Mouse (Mus musculus) heart, embryonic 13.5 days (tissue): ENCODE results near the gene Maea. TPM values are rescaled to one million over a fixed set of nuclear protein-coding genes. Genes with fewer than 3 reads are reported as not detected.
A peak's percentile ranks its signal among the peaks of the same experiment; 100 is the strongest.
"Not testable (repeated sequence)": the region's sequence is repeated elsewhere in the genome, so short reads cannot be mapped to it uniquely, and the experiment has no call there.

ENCODE experiments used
- ATAC-seq: fragments of 200-750 bp; cut with Nextera tagmentation; 2 replicates; pipeline ENCODE4 v1.8.0; 2017; ENCODE audit warnings: moderate TSS enrichment; ENCODE audit not compliant: insufficient number of reproducible peaks, low FRiP score, low TSS enrichment; ENCODE audit errors: extremely low read depth
- H3K27ac ChIP-seq: fragments of 300-500 bp; sonication (generic); replicated peaks from 2 replicates; pipeline ENCODE4 v1.5.1; 2015; ENCODE audit warnings: moderate library complexity, mild to moderate bottlenecking, inconsistent platforms
- H3K27me3 ChIP-seq: fragments of 300-500 bp; sonication (generic); replicated peaks from 2 replicates; pipeline ENCODE4 v1.6.1; 2015; ENCODE audit warnings: mild to moderate bottlenecking, inconsistent platforms
- H3K36me3 ChIP-seq: fragments of 300-500 bp; sonication (generic); 2 replicates; pipeline ENCODE4 v1.6.1; 2015; ENCODE audit warnings: mild to moderate bottlenecking, inconsistent platforms
- H3K4me1 ChIP-seq: fragments of 300-500 bp; sonication (generic); 2 replicates; pipeline ENCODE4 v1.6.1; 2015; ENCODE audit warnings: inconsistent platforms
- H3K4me2 ChIP-seq: fragments of 300-500 bp; sonication (generic); 2 replicates; pipeline ENCODE4 v1.6.1; 2015; ENCODE audit warnings: inconsistent platforms, mild to moderate bottlenecking, moderate library complexity
- H3K4me3 ChIP-seq: fragments of 300-500 bp; sonication (generic); 2 replicates; pipeline ENCODE4 v1.5.1; 2015; ENCODE audit warnings: moderate library complexity, mild to moderate bottlenecking, inconsistent platforms
- H3K9ac ChIP-seq: fragments of 300-500 bp; sonication (generic); 2 replicates; pipeline ENCODE4 v1.6.1; 2015; ENCODE audit warnings: inconsistent platforms, mild to moderate bottlenecking, moderate library complexity
- H3K9me3 ChIP-seq: fragments of 300-500 bp; sonication (generic); 2 replicates; pipeline ENCODE4 v1.6.1; 2016; ENCODE audit warnings: inconsistent platforms
- WGBS: fragments of 180-500 bp; shearing (Covaris S2); methylation state at CpG from one replicate; pipeline ENCODE4 v1.1.7; 2015; ENCODE audit warnings: mixed read lengths; 5-methylcytosine and 5-hydroxymethylcytosine counted together
- polyA plus RNA-seq: library from polyadenylated mRNA; unstranded; fragments of >200 nt; fragmentation: Nextera tagmentation; extraction: Ambion mirVana; gene quantifications from 2 replicates; pipeline ENCODE4 v1.2.1, GENCODE M21; 2015

Maea gene
- polyA plus RNA-seq, 1 experiment from 2014 or later = 121 TPM

DNA sequence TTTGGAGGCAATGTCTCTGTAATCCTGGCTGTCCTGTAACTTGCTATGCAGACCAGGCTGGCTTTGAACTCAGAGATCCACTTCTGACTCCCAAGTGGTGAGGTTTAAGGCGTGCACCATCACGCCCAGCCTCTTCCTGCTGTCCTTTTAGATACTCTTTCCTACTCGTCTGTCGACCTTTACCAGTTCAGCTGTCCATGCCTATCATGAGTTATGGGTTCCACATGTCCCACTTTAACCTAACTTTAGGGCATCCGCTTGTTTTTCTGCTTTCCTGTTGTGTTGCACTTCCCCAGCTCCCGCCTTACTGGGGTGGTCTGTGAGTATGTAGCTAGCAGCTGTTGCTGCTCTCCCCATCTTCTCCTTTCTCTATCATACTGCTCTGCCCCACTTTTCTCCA, 5.9 kb downstream of the Maea start:
- ATAC-seq = no peak
- H3K27me3 ChIP-seq = no peaks in the 10 kb centered on the region
- no peak overlapping the region for H3K4me3 ChIP-seq
- peaks cover 24% of the 10 kb centered on the region for H3K36me3 ChIP-seq
- 80% methylated on average over 6 of the region's 6 CpGs for WGBS
- peaks cover 86% of the 10 kb centered on the region for H3K4me1 ChIP-seq
- no peak overlapping the region for H3K27ac ChIP-seq
- no peaks in the 10 kb centered on the region for H3K9me3 ChIP-seq
- no peak overlapping the region for H3K4me2 ChIP-seq
- H3K9ac ChIP-seq = no peak overlapping the region

DNA sequence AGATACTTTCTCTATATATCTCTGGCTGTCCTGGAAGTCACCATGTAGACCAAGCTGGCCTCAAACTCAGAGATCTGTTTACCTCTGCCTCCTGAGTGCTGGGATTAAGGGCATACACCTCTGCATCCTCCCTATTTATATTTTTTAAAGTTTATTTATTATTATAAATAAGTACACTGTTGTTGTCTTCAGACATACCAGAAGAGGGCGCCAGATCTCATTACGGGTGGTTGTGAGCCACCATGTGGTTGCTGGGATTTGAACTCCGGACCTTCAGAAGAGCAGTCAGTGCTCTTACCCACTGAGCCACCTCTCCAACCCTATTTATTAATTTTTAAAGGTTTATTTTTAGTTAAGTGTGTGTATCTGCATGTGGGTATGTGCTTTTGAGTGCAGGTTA, 6.9 kb downstream of the Maea start:
- 64% methylated on average over 3 of the region's 3 CpGs for WGBS
- ATAC-seq, H3K9me3 ChIP-seq, H3K4me2 ChIP-seq, H3K4me3 ChIP-seq, H3K27ac ChIP-seq, H3K27me3 ChIP-seq, H3K9ac ChIP-seq: not testable (repeated sequence)
- H3K4me1 ChIP-seq = peaks cover 82% of the 10 kb centered on the region
- H3K36me3 ChIP-seq = peaks cover 24% of the 10 kb centered on the region

DNA sequence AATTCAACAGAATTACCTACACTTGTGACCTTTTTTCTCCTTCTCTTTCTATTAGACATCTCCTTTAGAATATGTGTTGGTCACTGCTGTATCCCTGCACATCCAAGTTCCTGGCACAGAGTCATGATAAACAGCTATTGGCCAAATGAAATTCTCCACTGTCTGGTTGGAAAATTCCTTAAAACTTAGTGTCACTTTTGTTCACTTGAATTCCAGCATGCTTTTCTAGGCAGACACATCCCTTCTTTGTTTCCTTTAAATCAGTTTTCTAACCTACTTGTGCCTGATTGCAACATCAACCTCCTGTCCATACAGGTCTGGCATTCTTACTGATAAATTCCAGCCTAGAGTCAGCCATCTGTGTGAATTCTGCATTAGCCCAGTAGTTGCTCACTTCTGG, 7.5 kb downstream of the Maea start:
- Histone ChIP-seq H3K27me3 (no peaks in the 10 kb centered on the region), H3K4me3 (no peak overlapping the region), H3K9me3 (no peaks in the 10 kb centered on the region), H3K9ac (no peak overlapping the region), H3K27ac (0 out of 2 replicates have a peak overlapping the region, but pooled peaks have one; percentile 8), H3K36me3 (peaks cover 24% of the 10 kb centered on the region), H3K4me2 (no peak overlapping the region), H3K4me1 (peaks cover 82% of the 10 kb centered on the region)
- ATAC-seq = no peak

GRCm38 (mm10) chr5:33343571-33343970, 8.3 kb downstream of the Maea start:
- no peaks in the 10 kb centered on the region for H3K27me3 ChIP-seq
- H3K9me3 ChIP-seq = no peaks in the 10 kb centered on the region
- no peak overlapping the region for H3K4me2 ChIP-seq
- H3K27ac ChIP-seq = no peak overlapping the region
- H3K4me1 ChIP-seq = peaks cover 79% of the 10 kb centered on the region
- ATAC-seq = no peak
- peaks cover 18% of the 10 kb centered on the region for H3K36me3 ChIP-seq
- no peak overlapping the region for H3K4me3 ChIP-seq
- no peak overlapping the region for H3K9ac ChIP-seq

DNA sequence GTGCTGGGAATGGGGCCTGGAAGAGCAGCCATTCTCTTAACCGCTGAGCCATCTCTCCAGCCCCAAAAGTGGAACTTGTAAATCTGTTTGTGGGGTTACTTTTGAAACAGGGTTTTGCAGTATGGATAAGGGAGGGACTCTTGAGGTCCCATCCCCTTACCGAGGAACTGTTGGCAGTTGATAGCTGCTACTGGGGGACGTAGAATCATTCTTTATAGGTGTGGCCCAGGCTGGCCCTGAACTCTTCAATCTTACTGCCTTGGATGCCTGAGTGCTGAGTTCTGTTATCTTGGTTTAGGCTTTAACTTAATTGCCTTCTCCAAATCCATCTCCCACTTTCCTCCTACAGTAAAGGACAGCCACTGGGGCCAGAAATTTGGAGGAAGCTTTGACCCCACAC, 8.8 kb downstream of the Maea start:
- Histone ChIP-seq H3K4me2 (no peak overlapping the region), H3K4me3 (no peak overlapping the region), H3K27ac (no peak overlapping the region), H3K9ac (no peak overlapping the region), H3K9me3 (no peaks in the 10 kb centered on the region), H3K4me1 (peaks cover 80% of the 10 kb centered on the region), H3K36me3 (peaks cover 14% of the 10 kb centered on the region), H3K27me3 (no peaks in the 10 kb centered on the region)
- ATAC-seq = no peak
- 56% methylated on average over 3 of the region's 3 CpGs for WGBS

DNA sequence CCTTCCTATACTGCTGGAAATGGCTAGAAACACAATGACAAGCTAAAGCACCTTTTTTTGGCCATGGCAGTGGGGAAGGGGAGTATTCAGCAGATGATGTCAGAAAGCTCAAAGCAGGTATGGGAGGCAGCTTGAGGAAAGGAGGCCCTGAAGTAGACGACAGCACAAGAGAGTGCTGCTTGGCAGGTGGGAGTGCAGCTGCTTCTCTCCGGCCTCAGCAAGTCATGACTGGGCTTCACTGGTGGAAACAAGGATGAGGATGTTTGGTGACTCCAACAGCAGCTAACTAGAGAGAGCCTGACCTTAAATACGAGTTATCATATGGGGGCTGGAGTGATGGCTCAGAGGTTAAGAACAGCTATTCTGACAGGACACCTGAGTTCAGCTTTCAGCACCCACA, 12.3 kb downstream of the Maea start:
- Histone ChIP-seq H3K9me3 (no peaks in the 10 kb centered on the region), H3K36me3 (peaks cover 10% of the 10 kb centered on the region), H3K27me3 (no peaks in the 10 kb centered on the region), H3K4me1 (peaks cover 87% of the 10 kb centered on the region), H3K27ac (no peak overlapping the region), H3K4me2 (no peak overlapping the region), H3K9ac (no peak overlapping the region), H3K4me3 (no peak overlapping the region)
- no peak for ATAC-seq
- WGBS = 52% methylated on average over 3 of the region's 3 CpGs

DNA sequence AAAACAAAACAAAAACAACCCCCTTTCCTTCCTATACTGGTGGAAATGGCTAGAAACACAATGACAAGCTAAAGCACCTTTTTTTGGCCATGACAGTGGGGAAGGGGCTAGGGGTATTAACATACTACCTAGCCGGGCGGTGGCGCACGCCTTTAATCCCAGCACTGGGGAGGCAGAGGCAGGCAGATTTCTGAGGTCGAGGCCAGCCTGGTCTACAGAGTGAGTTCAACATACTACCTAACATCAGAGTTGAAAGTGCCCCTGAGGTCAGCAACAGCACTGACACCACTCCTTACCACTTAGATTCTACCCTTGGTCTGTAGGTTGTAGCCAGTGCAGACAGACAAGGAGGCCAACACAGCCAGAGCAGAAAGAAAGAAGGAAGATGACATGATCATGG, 13.9 kb downstream of the Maea start:
- no peaks in the 10 kb centered on the region for H3K27me3 ChIP-seq
- no peaks in the 10 kb centered on the region for H3K9me3 ChIP-seq
- H3K36me3 ChIP-seq = peaks cover 10% of the 10 kb centered on the region
- ATAC-seq = no peak
- no peak overlapping the region for H3K27ac ChIP-seq
- H3K4me2 ChIP-seq = no peak overlapping the region
- WGBS = 91% methylated on average over 5 of the region's 5 CpGs
- H3K9ac ChIP-seq = no peak overlapping the region
- H3K4me3 ChIP-seq = no peak overlapping the region
- peaks cover 80% of the 10 kb centered on the region for H3K4me1 ChIP-seq

GRCm38 (mm10) chr5:33349706-33350105, 14.4 kb downstream of the Maea start:
- no peak overlapping the region for H3K4me3 ChIP-seq
- H3K9ac ChIP-seq = no peak overlapping the region
- no peak overlapping the region for H3K27ac ChIP-seq
- H3K36me3 ChIP-seq = peaks cover 8% of the 10 kb centered on the region
- H3K27me3 ChIP-seq = no peaks in the 10 kb centered on the region
- no peaks in the 10 kb centered on the region for H3K9me3 ChIP-seq
- no peak for ATAC-seq
- 73% methylated on average over 4 of the region's 4 CpGs for WGBS
- peaks cover 75% of the 10 kb centered on the region for H3K4me1 ChIP-seq
- H3K4me2 ChIP-seq = no peak overlapping the region

- ATAC-seq = no peak
- Histone ChIP-seq H3K9ac (no peak overlapping the region), H3K4me1 (peaks cover 67% of the 10 kb centered on the region), H3K27me3 (no peaks in the 10 kb centered on the region), H3K9me3 (no peaks in the 10 kb centered on the region), H3K4me2 (no peak overlapping the region), H3K27ac (no peak overlapping the region), H3K4me3 (no peak overlapping the region), H3K36me3 (0 out of 2 replicates have a peak, but pooled peaks cover 3% of the 10 kb centered on the region)
- 68% methylated on average over 3 of the region's 3 CpGs for WGBS
These were observed 16.4 kb downstream of the Maea start for GRCm38 (mm10) chr5:33351556-33352272.

DNA sequence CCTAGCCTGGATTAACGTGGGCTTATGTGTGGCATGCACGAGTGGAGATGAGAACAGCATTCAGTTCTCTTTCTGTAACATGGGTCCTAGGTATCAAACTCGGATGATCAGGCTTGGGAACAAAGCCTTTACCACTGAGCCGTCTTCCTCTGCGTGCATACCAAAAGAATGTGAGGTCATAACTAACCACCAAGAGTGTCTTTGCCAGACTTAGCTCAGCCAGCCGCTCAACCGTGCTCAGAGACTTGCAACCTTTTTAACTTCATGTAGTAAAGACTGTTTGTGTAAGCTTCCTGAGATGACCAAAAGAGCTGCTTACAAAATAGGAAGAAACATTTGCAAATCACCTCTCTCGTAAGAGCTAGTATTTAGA, 16.9 kb downstream of the Maea start:
- 70% methylated on average over 8 of the region's 8 CpGs for WGBS
- 0 out of 2 replicates have a peak, but pooled peaks cover 3% of the 10 kb centered on the region for H3K36me3 ChIP-seq
- H3K27ac ChIP-seq = no peak overlapping the region
- no peak overlapping the region for H3K4me2 ChIP-seq
- ATAC-seq = no peak
- H3K9me3 ChIP-seq = no peaks in the 10 kb centered on the region
- H3K4me3 ChIP-seq = no peak overlapping the region
- peaks cover 69% of the 10 kb centered on the region for H3K4me1 ChIP-seq
- H3K9ac ChIP-seq = no peak overlapping the region
- H3K27me3 ChIP-seq = no peaks in the 10 kb centered on the region

DNA sequence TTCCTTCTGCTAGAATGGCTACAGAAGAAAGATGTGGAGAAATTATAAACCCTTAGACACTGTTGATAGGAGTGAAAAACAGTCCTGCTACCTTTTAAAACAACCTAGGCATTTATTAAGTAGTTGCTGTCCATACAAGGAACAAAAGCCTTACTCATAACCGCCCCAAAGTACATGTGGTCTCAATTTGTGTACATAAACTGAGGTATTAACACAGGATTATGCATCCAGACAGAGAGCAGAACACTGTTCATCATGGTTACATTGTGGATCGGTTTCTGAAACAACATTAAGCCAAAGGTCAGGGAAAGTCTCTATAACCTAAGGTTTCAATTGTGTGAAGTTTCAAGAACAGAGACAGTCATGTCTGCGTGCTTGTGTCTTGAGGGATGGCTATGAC, 17.7 kb downstream of the Maea start:
- ATAC-seq = no peak
- peaks cover 70% of the 10 kb centered on the region for H3K4me1 ChIP-seq
- no peak overlapping the region for H3K9ac ChIP-seq
- H3K4me2 ChIP-seq = no peak overlapping the region
- H3K36me3 ChIP-seq = 0 out of 2 replicates have a peak, but pooled peaks cover 3% of the 10 kb centered on the region
- WGBS = 80% methylated on average over 3 of the region's 3 CpGs
- no peaks in the 10 kb centered on the region for H3K9me3 ChIP-seq
- H3K27me3 ChIP-seq = no peaks in the 10 kb centered on the region
- no peak overlapping the region for H3K4me3 ChIP-seq
- no peak overlapping the region for H3K27ac ChIP-seq

- Histone ChIP-seq H3K4me3 (no peak overlapping the region), H3K27me3 (no peaks in the 10 kb centered on the region), H3K4me1 (peaks cover 42% of the 10 kb centered on the region), H3K9ac (no peak overlapping the region), H3K27ac (no peak overlapping the region), H3K36me3 (peaks cover 48% of the 10 kb centered on the region), H3K9me3 (no peaks in the 10 kb centered on the region), H3K4me2 (no peak overlapping the region)
- no peak for ATAC-seq
- WGBS = 85% methylated on average over 1 of the region's 1 CpGs
These were observed 22.2 kb downstream of the Maea start for GRCm38 (mm10) chr5:33357494-33357893.
